Mouse (Mus musculus): ENCODE data around the gene Gpc3.

GRCm38 (mm10) chrX:52533766-52534165 lies 80.0 kb downstream of the Gpc3 start:
- TF ChIP-seq CTCF (IDR thresholded peaks at IDR 0.05; ENCODE audit: borderline replicate concordance, control insufficient read depth, extremely low read depth, insufficient read depth, low read length, poor library complexity) (no peak), POLR2A (IDR thresholded peaks at IDR 0.05; ENCODE audit: control insufficient read depth, extremely low read depth, insufficient read depth, low read length, poor library complexity) (no peak)
